Comparison of ENCODE assay signal across 29 mouse cellular contexts in genomic region chr10:119427653-119428052, GRCm38 (mm10). TPM values are rescaled to one million over a fixed set of nuclear protein-coding genes. Genes with fewer than 3 reads are reported as not detected.
"Had no signal": no experiment of that assay in that cellular context is flagged by ENCODE, and none has a peak within 500 bp of the region (broad histone marks: within the 10 kb centered on the region; RNA-seq: fewer than 3 reads in every experiment).

No protein-coding gene starts in this region.

- H3K27me3 ChIP-seq: forebrain, embryonic 15.5 days; heart, embryonic 12.5 days; hindbrain, embryonic 12.5 days; intestine, embryonic 15.5 days; kidney, embryonic 15.5 days; limb, embryonic 13.5 days; limb, embryonic 15.5 days had no signal

- H3K4me1 ChIP-seq: forebrain, embryonic 15.5 days; heart, embryonic 10.5 days; heart, embryonic 12.5 days; intestine, embryonic 15.5 days; limb, embryonic 15.5 days had no signal

- ATAC-seq: forebrain, embryonic 15.5 days; forebrain, postnatal 0 days; hindbrain, embryonic 16.5 days; inflammation-experienced regulatory T-cells, adult 6 months; intestine, embryonic 15.5 days had no signal

- H3K4me3 ChIP-seq: forebrain, embryonic 15.5 days; heart, adult 2 months; heart, embryonic 10.5 days; heart, embryonic 12.5 days; hindbrain, embryonic 10.5 days; hindbrain, embryonic 12.5 days; intestine, embryonic 15.5 days; kidney, embryonic 15.5 days; limb, embryonic 13.5 days; limb, embryonic 15.5 days had no signal

- H3K4me2 ChIP-seq: forebrain, embryonic 15.5 days; heart, embryonic 12.5 days; hindbrain, embryonic 12.5 days; hindbrain, embryonic 14.5 days; intestine, embryonic 15.5 days; kidney, embryonic 15.5 days; limb, embryonic 13.5 days; limb, embryonic 15.5 days had no signal

- H3K9ac ChIP-seq: forebrain, embryonic 15.5 days; forebrain, postnatal 0 days; heart, embryonic 12.5 days; hindbrain, embryonic 12.5 days; hindbrain, embryonic 14.5 days; intestine, embryonic 15.5 days; kidney, embryonic 15.5 days; limb, embryonic 13.5 days; limb, embryonic 15.5 days had no signal

- H3K27ac ChIP-seq: forebrain, embryonic 15.5 days; heart, adult 2 months; heart, embryonic 10.5 days; hindbrain, embryonic 10.5 days; hindbrain, embryonic 12.5 days; hindbrain, embryonic 14.5 days; intestine, embryonic 15.5 days; kidney, embryonic 15.5 days; kidney, postnatal 0 days; limb, embryonic 13.5 days; limb, embryonic 15.5 days had no signal

- H3K9me3 ChIP-seq: forebrain, embryonic 15.5 days; heart, embryonic 10.5 days; hindbrain, embryonic 10.5 days; hindbrain, embryonic 12.5 days; intestine, embryonic 15.5 days; kidney, embryonic 15.5 days; limb, embryonic 13.5 days; limb, embryonic 15.5 days had no signal

- DNase-seq: forebrain, postnatal 0 days; gastrocnemius, postnatal 14 days; gastrocnemius, postnatal 36 days; heart, adult 2 months; heart, postnatal 10 days; heart, postnatal 4 days; kidney, adult 11 months; kidney, adult 2 months; kidney, adult 9 months; kidney, postnatal 14 days; kidney, postnatal 36 days; layer of hippocampus, adult 9-11 months; layer of hippocampus, postnatal 36 days had no signal

- H3K36me3 ChIP-seq: forebrain, embryonic 15.5 days; heart, embryonic 10.5 days; heart, embryonic 12.5 days; hindbrain, embryonic 10.5 days; hindbrain, embryonic 12.5 days; intestine, embryonic 15.5 days; kidney, embryonic 15.5 days; limb, embryonic 13.5 days; limb, embryonic 15.5 days had no signal

RNA-seq across cellular contexts. Expression of gene Grip1, which starts 26.0 kb away (rescaled TPM):
- total RNA-seq: gastrocnemius, adult 18-20 months; gastrocnemius, adult 8-10 months; gastrocnemius, postnatal 36 days; granulocyte monocyte progenitor cell, adult 5-6 weeks had no signal
